Mouse (Mus musculus): ENCODE data around the gene Dvl1.

GRCm38 (mm10) chr4:155891551-155892001 lies 44.4 kb downstream of the Dvl1 start, which contains the start of the genes Pusl1 and Acap3:
- no peak for TF ChIP-seq ZC3H11A (IDR thresholded peaks at IDR 0.05; ENCODE audit: borderline replicate concordance, low read depth, low read length)
- peak; percentile 63; the same call in 1 of the 2 replicates for TF ChIP-seq HCFC1 (IDR thresholded peaks at IDR 0.05; ENCODE audit: borderline replicate concordance, insufficient read depth, low read length)
- 0 out of 2 replicates have a peak, but pooled peaks have one; percentile 33 for TF ChIP-seq CHD2 (IDR thresholded peaks at IDR 0.05; ENCODE audit: low read depth, low read length)

All from ES-E14 (cell line).